ENCODE assay signal across 8 mouse cellular contexts in genomic region chrX:21360771-21361667, GRCm38 (mm10).
DNase-seq lines count a peak whose midpoint lies in the region; ATAC-seq lines count a peak whose summit lies in the region.

No protein-coding gene starts in this region.

- H3K9ac ChIP-seq in forebrain, embryonic 14.5 days (ENCODE audit: low read length): peak overlapping the region; percentile 61
- H3K9ac ChIP-seq in hindbrain, embryonic 11.5 days (ENCODE audit: low read depth, low read length): peak overlapping the region; percentile 53; the same call in 1 of the 2 replicates

- peak overlapping the region; percentile 60 for H3K4me2 ChIP-seq in forebrain, embryonic 14.5 days (ENCODE audit: low read length)
- peak overlapping the region; percentile 49 for H3K4me2 ChIP-seq in hindbrain, embryonic 11.5 days (replicated peaks; ENCODE audit: low read depth, low read length)

- H3K4me3 ChIP-seq in forebrain, embryonic 14.5 days (ENCODE audit: low read depth, low read length): peak overlapping the region; percentile 38
- peak overlapping the region; percentile 33 for H3K4me3 ChIP-seq in hindbrain, embryonic 11.5 days (ENCODE audit: low read depth, low read length)
- H3K4me3 ChIP-seq in midbrain, embryonic 10.5 days: peak overlapping the region; percentile 55

- no peaks in the 10 kb centered on the region for H3K36me3 ChIP-seq in forebrain, embryonic 14.5 days (ENCODE audit: control insufficient read depth, insufficient read depth, low read length)
- no peaks in the 10 kb centered on the region for H3K36me3 ChIP-seq in hindbrain, embryonic 11.5 days (ENCODE audit: control insufficient read depth, insufficient read depth, low read length)
- H3K36me3 ChIP-seq in midbrain, embryonic 10.5 days: no peaks in the 10 kb centered on the region
- no peaks in the 10 kb centered on the region for H3K36me3 ChIP-seq in splenic B cell, adult 2 months (ENCODE audit: control insufficient read depth, insufficient read depth, low read length, poor library complexity, severe bottlenecking)

- no peaks in the 10 kb centered on the region for H3K4me1 ChIP-seq in forebrain, embryonic 14.5 days (ENCODE audit: control insufficient read depth, insufficient read depth, low read length)
- no peaks in the 10 kb centered on the region for H3K4me1 ChIP-seq in hindbrain, embryonic 11.5 days (replicated peaks; ENCODE audit: control insufficient read depth, insufficient read depth, low read length)
- no peaks in the 10 kb centered on the region for H3K4me1 ChIP-seq in midbrain, embryonic 10.5 days

- no peaks in the 10 kb centered on the region for H3K27me3 ChIP-seq in forebrain, embryonic 14.5 days (replicated peaks; ENCODE audit: control insufficient read depth, insufficient read depth, low read length)
- no peaks in the 10 kb centered on the region for H3K27me3 ChIP-seq in hindbrain, embryonic 11.5 days (ENCODE audit: control insufficient read depth, insufficient read depth, low read length)
- H3K27me3 ChIP-seq in midbrain, embryonic 10.5 days (ENCODE audit: low read depth, poor library complexity, severe bottlenecking): no peaks in the 10 kb centered on the region
- H3K27me3 ChIP-seq in splenic B cell, adult 2 months (ENCODE audit: control insufficient read depth, insufficient read depth, low read length, poor library complexity, severe bottlenecking): no peaks in the 10 kb centered on the region

- DNase-seq in gastrocnemius, adult 18-20 months (ENCODE audit: low spot score): peak; percentile 6
- DNase-seq in gastrocnemius, adult 8-10 months (ENCODE audit: low spot score in 2 of 2): no peak
- peak; percentile 86 for DNase-seq in forebrain, embryonic 14.5 days (ENCODE audit: low spot score)
- peak; percentile 71 for DNase-seq in hindbrain, embryonic 11.5 days (ENCODE audit: low spot score)
- DNase-seq in left cerebral cortex, postnatal 10 days (ENCODE audit: extremely low spot score in 1 of 2, low spot score in 2 of 2): peak; percentile 51 to 61
- peak; percentile 60 for DNase-seq in midbrain, embryonic 10.5 days (ENCODE audit: low spot score)
- peak; percentile 5 for DNase-seq in splenic B cell, adult 2 months (ENCODE audit: low read depth, low spot score)

- intact Hi-C loops in left cerebral cortex, postnatal 10 days (cut with DNase I): no loop called here

- WGBS in forebrain, embryonic 14.5 days: 29% methylated on average over 43 of the region's 43 CpGs
- WGBS in hindbrain, embryonic 11.5 days: 17% methylated on average over 43 of the region's 43 CpGs
- whole genome bisulfite sequencing in midbrain, embryonic 10.5 days: 20% methylated on average over 43 of the region's 43 CpGs

- H3K27ac ChIP-seq in forebrain, embryonic 14.5 days (ENCODE audit: low read depth, low read length): peak overlapping the region; percentile 72
- peak overlapping the region; percentile 33; the same call in 1 of the 2 replicates for H3K27ac ChIP-seq in hindbrain, embryonic 11.5 days (ENCODE audit: low read depth, low read length)
- H3K27ac ChIP-seq in midbrain, embryonic 10.5 days (replicated peaks): peak overlapping the region; percentile 70

- peak; percentile 85 for ATAC-seq in cerebellum, adult (ENCODE audit: insufficient number of reproducible peaks, low FRiP score, low TSS enrichment)
- ATAC-seq in forebrain, embryonic 14.5 days: peak; percentile 97
- ATAC-seq in hindbrain, embryonic 11.5 days (ENCODE audit: low FRiP score): peak; percentile 96

- no peaks in the 10 kb centered on the region for H3K9me3 ChIP-seq in forebrain, embryonic 14.5 days (replicated peaks; ENCODE audit: control insufficient read depth, low read length)
- H3K9me3 ChIP-seq in hindbrain, embryonic 11.5 days (ENCODE audit: control insufficient read depth, low read length): no peaks in the 10 kb centered on the region
- peaks cover 13% of the 10 kb centered on the region; the same call in 1 of the 2 replicates for H3K9me3 ChIP-seq in midbrain, embryonic 10.5 days (replicated peaks)

Comparison
In these comparisons a context has a peak if more than half of its experiments do, and no peak if none do; other contexts are left out.
1. DNase-seq: peak in gastrocnemius, adult 18-20 months (single experiment), forebrain, embryonic 14.5 days (single experiment), hindbrain, embryonic 11.5 days (single experiment), left cerebral cortex, postnatal 10 days (2 of 2), midbrain, embryonic 10.5 days (single experiment) and splenic B cell, adult 2 months (single experiment); none in gastrocnemius, adult 8-10 months (0 of 2).
2. Peak in every context shown above with its lines, with median percentiles within 50 percentile points of each other: ATAC-seq, H3K27ac ChIP-seq and H3K4me3 ChIP-seq.